Mouse (Mus musculus): ENCODE data around the gene Tas2r104. TPM values are rescaled to one million over a fixed set of nuclear protein-coding genes. Genes with fewer than 3 reads are reported as not detected.

Tas2r104 gene
- not detected for total RNA-seq (2023)

GRCm38 (mm10) chr6:131685644-131686043, at the start of gene Tas2r104:
TSS of gene Tas2r104 (minus strand) at chr6:131685744.

GRCm38 (mm10) chr6:131689963-131690362, 4.4 kb upstream of the Tas2r104 start, which contains the start of gene Tas2r114:
TSS of gene Tas2r114 (minus strand) at chr6:131690063.

DNA sequence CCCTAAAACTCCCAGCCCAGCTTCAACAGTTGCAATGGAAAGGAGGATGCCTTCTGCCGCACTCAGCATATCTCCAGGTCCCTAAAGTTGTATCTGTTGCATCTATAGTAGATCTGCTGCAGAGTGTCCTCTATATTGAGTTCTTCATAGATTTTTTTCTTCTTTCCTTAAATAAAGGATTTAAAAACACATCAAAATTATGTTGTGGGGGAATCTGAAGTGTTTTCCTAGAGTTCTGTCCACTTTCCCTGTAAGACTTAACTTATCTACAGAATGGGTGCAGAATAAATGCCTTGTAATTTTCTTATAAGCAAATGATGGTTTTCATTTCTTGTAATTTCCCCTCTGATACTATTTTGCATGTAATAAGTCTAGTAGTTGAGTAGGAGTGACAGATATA, 1.9 kb upstream of the Tas2r104 start, which contains the start of gene Tas2r105:
Gene Tas2r105 (minus strand): TSS at position 101 of the 400 bp plus-strand sequence.

DNA sequence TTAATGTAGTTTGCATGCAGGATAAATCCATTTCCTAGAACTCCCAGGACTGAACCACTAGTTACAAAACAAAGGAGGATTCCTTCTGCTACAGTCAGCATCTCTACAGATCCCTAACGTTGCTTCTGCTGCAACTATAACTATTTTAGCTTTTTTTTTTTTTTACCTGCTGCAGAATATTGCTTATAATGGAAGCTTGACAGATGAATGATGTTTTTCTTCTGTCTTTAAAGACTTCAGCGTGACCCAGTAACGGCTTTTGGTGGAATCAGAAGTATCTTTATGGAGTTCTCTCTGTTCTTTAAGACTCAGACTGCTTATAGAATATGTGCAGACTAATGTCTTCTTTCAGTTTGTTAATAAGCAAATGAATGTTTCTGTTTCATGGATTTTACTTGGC, 6.8 kb downstream of the Tas2r104 start, which contains the start of gene Tas2r106:
Gene Tas2r106 (minus strand): TSS at position 101 of the 400 bp plus-strand sequence.

GRCm38 (mm10) chr6:131660049-131660448, 25.5 kb downstream of the Tas2r104 start, which contains the start of gene Tas2r107:
TSS of gene Tas2r107 (minus strand) at chr6:131660149.

Other genes starting within 250 kb of the Tas2r104 start
- gene 5430401F13Rik, start 199.3 kb downstream of the Tas2r104 start, total RNA-seq (2023) = not detected
- not detected for gene Gm6619, start 199.3 kb downstream of the Tas2r104 start, total RNA-seq (2023)
- not detected for gene Tas2r130, start 54.8 kb downstream of the Tas2r104 start, total RNA-seq (2023)
- not detected for gene Tas2r107, start 25.6 kb downstream of the Tas2r104 start, total RNA-seq (2023)
- not detected for gene Tas2r106, start 6.9 kb downstream of the Tas2r104 start, total RNA-seq (2023)
- gene Tas2r105, start 1.8 kb upstream of the Tas2r104 start, total RNA-seq (2023) = not detected
- not detected for gene Tas2r114, start 4.3 kb upstream of the Tas2r104 start, total RNA-seq (2023)

Data from T-cell, adult 66 days (primary cell).